Mouse (Mus musculus): ENCODE results near the gene Cdk5rap2. TPM values are rescaled to one million over a fixed set of nuclear protein-coding genes. Genes with fewer than 3 reads are reported as not detected.

The Cdk5rap2 gene
- polyA plus RNA-seq, 1 experiment from 2014 or later = 18.6 TPM

DNA sequence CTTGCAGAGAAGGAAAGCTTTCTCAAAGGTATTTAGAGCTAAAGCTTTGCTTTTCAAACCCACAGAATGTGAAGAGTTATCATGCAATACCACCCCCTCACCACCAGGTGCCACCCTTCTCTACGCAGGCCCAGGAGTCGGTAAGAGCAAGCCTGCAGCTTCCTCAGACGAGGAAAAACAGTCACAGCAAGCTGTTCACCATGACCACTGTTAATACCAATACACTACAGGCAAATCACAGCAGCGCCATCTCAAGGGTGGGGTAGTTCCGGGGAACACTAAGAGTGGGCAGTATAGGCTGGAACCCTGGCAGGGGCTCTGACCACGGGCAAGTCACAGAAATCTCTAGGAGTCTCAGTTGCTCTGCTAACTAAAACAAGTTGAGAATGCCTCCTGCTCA lies 145.0 kb downstream of the Cdk5rap2 start:
- Histone ChIP-seq H3K4me3 (ENCODE audit: inconsistent target) (no peak overlapping the region), H3K79me2 (ENCODE audit: inconsistent target) (no peaks in the 10 kb centered on the region), H3K36me3 (ENCODE audit: inconsistent target) (0 out of 2 replicates have a peak, but pooled peaks cover 9% of the 10 kb centered on the region), H3K27ac (no peak overlapping the region)
- 68% methylated on average over 5 of the region's 6 CpGs for WGBS (ENCODE audit: missing documents)

DNA sequence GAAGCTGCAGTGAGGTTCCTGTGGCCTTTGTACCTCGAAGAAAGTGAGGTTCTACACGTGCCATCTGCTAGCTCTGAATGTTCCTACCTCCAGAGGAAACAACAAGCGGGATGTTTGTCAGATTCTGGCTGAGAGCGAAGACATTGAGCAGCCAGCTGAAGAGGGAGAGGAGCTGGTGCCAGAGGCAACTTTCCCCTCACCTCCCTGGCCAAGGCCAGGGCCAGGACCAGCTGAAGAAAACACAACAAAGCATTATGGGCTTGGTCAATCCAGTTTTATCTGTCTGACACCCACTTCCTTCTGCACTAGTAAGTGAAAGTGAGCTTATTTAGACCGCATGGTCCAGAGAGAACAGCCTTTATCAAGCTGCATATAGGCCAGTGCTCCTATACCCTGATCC lies 147.4 kb downstream of the Cdk5rap2 start:
- WGBS (ENCODE audit: missing documents) = 85% methylated on average over 5 of the region's 5 CpGs
- H3K4me3 ChIP-seq (ENCODE audit: inconsistent target) = no peak overlapping the region
- H3K79me2 ChIP-seq (ENCODE audit: inconsistent target) = no peaks in the 10 kb centered on the region
- 0 out of 2 replicates have a peak, but pooled peaks cover 9% of the 10 kb centered on the region for H3K36me3 ChIP-seq (ENCODE audit: inconsistent target)
- no peak overlapping the region for H3K27ac ChIP-seq

DNA sequence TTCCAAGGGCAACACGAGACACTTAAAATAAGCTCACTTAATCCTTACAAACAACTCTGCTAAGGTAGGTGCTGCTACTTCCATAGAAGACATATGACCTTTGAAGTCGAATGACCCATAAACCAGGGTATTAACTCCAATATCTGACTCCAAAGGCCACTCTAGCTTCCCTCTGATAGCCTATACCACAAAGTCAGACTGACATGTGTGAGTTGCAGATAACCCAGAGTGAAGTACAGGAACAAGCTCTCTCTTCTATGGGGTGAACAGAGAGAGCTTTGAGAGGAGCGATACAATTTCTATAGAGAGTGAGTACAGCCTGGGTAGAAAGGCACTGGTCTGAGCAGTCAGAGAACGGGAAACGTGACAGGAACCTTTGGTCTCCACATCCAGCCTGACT lies 148.9 kb downstream of the Cdk5rap2 start:
- H3K4me3 ChIP-seq (ENCODE audit: inconsistent target) = no peak overlapping the region
- H3K79me2 ChIP-seq (ENCODE audit: inconsistent target) = no peaks in the 10 kb centered on the region
- 0 out of 2 replicates have a peak, but pooled peaks cover 15% of the 10 kb centered on the region for H3K36me3 ChIP-seq (ENCODE audit: inconsistent target)
- H3K27ac ChIP-seq = no peak overlapping the region
- WGBS (ENCODE audit: missing documents) = 94% methylated on average over 5 of the region's 5 CpGs

DNA sequence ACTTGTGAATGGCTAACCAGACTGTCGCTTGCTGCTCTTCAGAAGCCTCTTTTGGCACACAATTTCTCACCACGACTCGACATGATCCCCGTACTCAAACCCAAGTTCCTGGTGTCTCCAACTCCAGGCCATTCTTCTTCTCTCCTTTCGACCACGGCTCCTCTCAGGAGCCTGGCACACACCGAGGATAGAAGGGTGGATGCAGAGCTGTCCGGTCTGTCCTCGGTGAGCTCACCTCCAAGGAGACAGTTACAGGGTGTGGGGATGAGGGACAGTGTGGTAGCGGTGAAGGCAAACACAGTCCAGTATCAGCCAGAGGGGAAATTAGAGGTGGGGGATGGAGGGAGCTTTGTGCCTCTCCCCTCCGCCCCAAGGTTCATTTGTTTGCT lies 149.8 kb downstream of the Cdk5rap2 start:
- Histone ChIP-seq H3K4me3 (ENCODE audit: inconsistent target) (no peak overlapping the region), H3K36me3 (ENCODE audit: inconsistent target) (0 out of 2 replicates have a peak, but pooled peaks cover 15% of the 10 kb centered on the region)
- 95% methylated on average over 10 of the region's 11 CpGs for WGBS (ENCODE audit: missing documents)

DNA sequence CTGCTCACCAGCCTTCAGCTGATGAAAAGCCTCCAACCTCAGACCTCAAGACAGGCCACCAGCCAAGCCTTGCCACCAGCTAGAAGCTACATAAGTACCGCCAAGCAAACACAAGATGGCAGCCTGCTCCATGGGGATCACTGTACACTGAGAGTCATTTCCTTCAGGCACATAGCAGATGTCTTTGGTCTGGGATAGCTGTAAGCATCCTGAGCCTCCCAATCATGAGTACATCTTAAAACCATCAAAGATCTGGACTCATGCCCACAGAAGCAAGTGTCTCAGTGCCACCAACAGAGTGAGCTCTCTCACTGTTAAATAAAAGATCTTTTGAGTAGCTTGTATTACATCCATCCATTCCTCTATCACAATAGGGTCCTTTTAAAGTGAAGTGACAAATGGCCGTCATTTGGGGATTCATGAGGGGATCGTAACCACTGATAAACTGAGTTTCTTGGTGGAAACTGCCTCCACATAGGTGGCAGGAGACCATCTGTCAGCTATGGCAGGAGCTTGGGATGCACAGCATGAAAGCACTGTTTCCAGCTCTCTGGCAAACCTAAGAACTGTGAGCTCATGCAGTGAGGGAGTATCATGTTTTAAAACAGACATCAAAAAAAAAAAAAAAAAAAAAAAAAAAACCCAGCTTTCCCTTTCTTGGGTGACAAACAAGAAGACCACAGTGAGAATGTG lies 150.4 kb downstream of the Cdk5rap2 start:
- Histone ChIP-seq H3K4me3 (ENCODE audit: inconsistent target) (no peak overlapping the region), H3K27ac (no peak overlapping the region), H3K79me2 (ENCODE audit: inconsistent target) (no peaks in the 10 kb centered on the region), H3K36me3 (ENCODE audit: inconsistent target) (0 out of 2 replicates have a peak, but pooled peaks cover 15% of the 10 kb centered on the region)
- WGBS (ENCODE audit: missing documents) = 97% methylated on average over 3 of the region's 3 CpGs

More for the DNA sequence above, 149.8 kb downstream of the Cdk5rap2 start:
- H3K79me2 ChIP-seq (ENCODE audit: inconsistent target) = no peaks in the 10 kb centered on the region
- no peak overlapping the region for H3K27ac ChIP-seq

DNA sequence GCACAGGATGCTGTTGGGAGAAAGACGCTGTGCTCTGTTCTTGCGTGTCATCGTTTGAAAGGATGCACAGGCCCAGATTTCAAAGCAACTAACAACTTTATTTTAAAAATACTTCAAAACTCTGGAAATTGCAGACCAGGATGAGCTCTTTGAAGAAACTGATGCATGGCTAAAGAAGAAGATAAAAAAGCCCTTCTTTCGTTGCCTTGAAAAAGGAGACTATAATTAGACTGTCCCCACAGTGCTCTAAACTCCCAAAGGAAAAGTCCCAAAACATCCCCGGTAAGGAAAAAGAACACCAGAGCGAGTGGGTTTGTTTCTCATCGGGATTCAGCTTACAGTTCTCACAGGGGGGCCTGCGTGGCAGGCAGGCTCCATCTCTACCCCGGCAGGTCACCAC lies 151.4 kb downstream of the Cdk5rap2 start:
- WGBS (ENCODE audit: missing documents) = 93% methylated on average over 9 of the region's 9 CpGs
- no peaks in the 10 kb centered on the region for H3K79me2 ChIP-seq (ENCODE audit: inconsistent target)
- no peak overlapping the region for H3K4me3 ChIP-seq (ENCODE audit: inconsistent target)
- peaks cover 15% of the 10 kb centered on the region; the same call in 1 of the 2 replicates for H3K36me3 ChIP-seq (ENCODE audit: inconsistent target)
- no peak overlapping the region for H3K27ac ChIP-seq

DNA sequence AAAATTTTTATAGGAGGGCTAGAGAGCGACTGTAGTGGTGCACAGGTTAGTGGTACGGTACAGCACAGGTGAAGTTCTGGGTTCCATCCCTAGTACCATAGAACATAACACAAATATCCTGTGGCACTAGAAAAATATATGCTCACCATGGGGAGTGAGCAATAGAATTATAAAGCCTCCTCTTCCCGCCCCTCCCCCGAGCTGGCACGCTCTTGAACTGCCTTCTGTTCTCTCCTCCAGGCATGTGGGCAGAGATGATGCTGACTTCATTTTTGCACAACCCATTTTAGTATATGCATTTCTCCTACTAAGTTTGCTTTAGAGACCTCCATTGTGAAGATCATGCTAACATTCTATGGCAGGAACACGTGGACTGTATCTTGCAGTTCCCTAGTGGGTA lies 152.0 kb downstream of the Cdk5rap2 start:
- no peaks in the 10 kb centered on the region for H3K79me2 ChIP-seq (ENCODE audit: inconsistent target)
- 99% methylated on average over 6 of the region's 6 CpGs for WGBS (ENCODE audit: missing documents)

DNA sequence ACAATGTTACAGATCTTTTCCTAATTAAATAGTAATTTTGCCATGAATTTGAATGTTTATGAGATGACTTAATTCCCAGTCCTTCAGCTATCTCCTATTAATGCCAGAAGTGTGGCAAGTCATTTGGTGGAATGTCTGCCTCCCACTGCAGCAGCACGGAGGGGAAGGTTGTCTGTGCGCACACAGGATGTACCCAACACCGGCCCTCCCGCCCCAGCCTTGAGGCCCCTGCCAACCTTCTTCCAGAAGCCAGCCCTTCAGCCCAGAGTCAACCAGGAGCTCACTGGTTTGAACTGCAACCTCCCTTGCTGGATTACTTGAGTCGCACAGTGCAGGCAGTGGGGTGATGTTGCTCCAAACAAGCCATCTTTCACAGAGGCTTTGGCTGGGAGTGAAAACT lies 158.5 kb downstream of the Cdk5rap2 start:
- Histone ChIP-seq H3K36me3 (ENCODE audit: inconsistent target) (peaks cover 9% of the 10 kb centered on the region; the same call in 1 of the 2 replicates), H3K4me3 (ENCODE audit: inconsistent target) (no peak overlapping the region), H3K27ac (no peak overlapping the region), H3K79me2 (ENCODE audit: inconsistent target) (no peaks in the 10 kb centered on the region)
- 100% methylated on average over 3 of the region's 5 CpGs for WGBS (ENCODE audit: missing documents)

More for the DNA sequence above, 152.0 kb downstream of the Cdk5rap2 start:
- Histone ChIP-seq H3K27ac (no peak overlapping the region), H3K4me3 (ENCODE audit: inconsistent target) (no peak overlapping the region), H3K36me3 (ENCODE audit: inconsistent target) (peaks cover 13% of the 10 kb centered on the region; the same call in 1 of the 2 replicates)

DNA sequence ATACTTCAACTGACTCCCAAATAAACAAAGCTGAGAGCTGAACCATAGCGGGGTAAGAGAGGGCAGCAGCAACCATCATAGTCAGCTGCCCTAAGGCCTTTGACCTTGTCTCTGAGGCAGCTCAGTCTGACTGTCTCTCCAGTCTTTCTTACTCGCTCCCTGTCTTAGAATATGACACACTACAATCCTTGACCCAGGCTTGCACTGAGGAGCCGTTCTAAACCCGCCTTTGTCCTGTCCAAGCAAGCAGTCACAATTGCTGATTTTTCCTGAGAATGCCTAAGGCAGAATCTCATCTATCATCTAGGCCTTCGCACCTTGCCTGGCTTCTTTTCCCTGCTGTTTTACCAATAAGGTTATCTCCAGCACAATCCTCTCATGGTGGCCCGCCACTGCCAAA lies 164.5 kb downstream of the Cdk5rap2 start:
- no peak overlapping the region for H3K4me3 ChIP-seq (ENCODE audit: inconsistent target)
- WGBS (ENCODE audit: missing documents) = 98% methylated on average over 6 of the region's 6 CpGs
- H3K36me3 ChIP-seq (ENCODE audit: inconsistent target) = peaks cover 12% of the 10 kb centered on the region; the same call in 1 of the 2 replicates
- no peak overlapping the region for H3K27ac ChIP-seq
- H3K79me2 ChIP-seq (ENCODE audit: inconsistent target) = no peaks in the 10 kb centered on the region

DNA sequence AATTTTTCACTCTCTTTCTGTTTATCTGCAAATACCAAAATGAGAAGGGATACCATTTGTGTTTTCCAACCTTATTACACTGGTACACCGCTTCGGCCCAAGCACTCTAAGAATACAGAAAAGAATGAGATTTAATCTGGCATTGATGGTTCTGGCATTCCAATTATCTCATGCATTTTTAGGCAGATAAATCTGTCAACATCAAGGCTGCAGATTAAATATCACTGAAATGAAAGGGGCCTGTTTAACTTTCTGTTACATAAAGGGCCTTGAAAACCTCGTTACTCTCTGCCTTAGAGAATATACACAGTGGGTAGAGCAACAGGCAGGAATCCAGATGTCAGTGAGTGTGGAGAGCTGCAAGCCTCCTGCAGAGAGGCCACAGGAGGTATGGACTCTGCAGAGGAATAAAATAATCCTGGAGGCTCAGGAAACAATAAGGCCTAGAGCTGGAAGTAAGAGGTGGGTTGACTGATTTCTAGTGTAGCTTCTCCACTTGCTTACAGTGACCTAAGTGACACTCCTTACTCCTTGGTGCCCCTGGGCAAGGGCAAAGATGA lies 166.6 kb downstream of the Cdk5rap2 start:
- Histone ChIP-seq H3K79me2 (ENCODE audit: inconsistent target) (no peaks in the 10 kb centered on the region), H3K4me3 (ENCODE audit: inconsistent target) (no peak overlapping the region), H3K36me3 (ENCODE audit: inconsistent target) (peaks cover 12% of the 10 kb centered on the region; the same call in 1 of the 2 replicates), H3K27ac (no peak overlapping the region)
- WGBS (ENCODE audit: missing documents) = 100% methylated on average over 3 of the region's 3 CpGs

DNA sequence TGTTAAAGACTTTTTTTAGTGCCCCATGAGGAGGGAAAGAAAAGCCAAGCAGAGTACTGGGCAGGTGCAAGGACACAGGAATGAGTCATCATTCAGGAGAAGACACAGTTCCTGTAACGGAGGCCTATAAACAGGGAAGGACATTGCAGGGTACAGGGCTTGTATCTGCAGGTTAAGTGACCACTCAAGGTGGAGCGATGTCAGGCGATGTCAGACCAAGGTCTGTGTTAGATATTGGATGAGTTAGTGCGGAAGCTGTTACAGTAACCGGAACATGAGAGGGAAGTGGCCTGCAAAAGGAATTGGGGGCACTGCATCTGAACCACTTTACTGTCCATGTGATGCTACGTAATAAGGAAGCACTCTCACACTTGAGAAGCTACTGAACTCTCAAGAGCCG lies 170.5 kb downstream of the Cdk5rap2 start:
- Histone ChIP-seq H3K79me2 (ENCODE audit: inconsistent target) (no peaks in the 10 kb centered on the region), H3K36me3 (ENCODE audit: inconsistent target) (peaks cover 18% of the 10 kb centered on the region; the same call in 1 of the 2 replicates), H3K27ac (no peak overlapping the region), H3K4me3 (ENCODE audit: inconsistent target) (no peak overlapping the region)
- 94% methylated on average over 7 of the region's 7 CpGs for WGBS (ENCODE audit: missing documents)

DNA sequence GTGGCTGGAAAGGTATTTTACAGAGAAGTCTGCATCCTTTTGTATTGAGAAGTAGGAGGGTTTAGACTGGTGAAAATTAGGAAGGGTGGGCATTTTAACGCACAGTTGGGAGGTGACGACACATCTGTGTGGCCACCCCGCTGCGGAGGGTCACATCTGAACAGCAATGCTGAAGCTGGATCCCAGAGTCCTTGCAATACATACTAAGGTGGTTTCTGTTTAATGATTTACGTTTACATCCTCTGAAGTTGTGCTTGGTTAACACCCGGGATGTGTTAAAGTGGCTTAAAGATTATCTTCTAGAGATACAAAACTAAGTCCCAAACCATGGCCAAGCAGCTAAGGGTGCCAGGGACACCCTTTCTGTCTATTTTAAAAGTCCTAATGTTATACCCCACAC lies 171.4 kb downstream of the Cdk5rap2 start:
- Histone ChIP-seq H3K36me3 (ENCODE audit: inconsistent target) (peaks cover 19% of the 10 kb centered on the region; the same call in 1 of the 2 replicates), H3K79me2 (ENCODE audit: inconsistent target) (no peaks in the 10 kb centered on the region), H3K27ac (no peak overlapping the region), H3K4me3 (ENCODE audit: inconsistent target) (no peak overlapping the region)
- 93% methylated on average over 6 of the region's 6 CpGs for WGBS (ENCODE audit: missing documents)

DNA sequence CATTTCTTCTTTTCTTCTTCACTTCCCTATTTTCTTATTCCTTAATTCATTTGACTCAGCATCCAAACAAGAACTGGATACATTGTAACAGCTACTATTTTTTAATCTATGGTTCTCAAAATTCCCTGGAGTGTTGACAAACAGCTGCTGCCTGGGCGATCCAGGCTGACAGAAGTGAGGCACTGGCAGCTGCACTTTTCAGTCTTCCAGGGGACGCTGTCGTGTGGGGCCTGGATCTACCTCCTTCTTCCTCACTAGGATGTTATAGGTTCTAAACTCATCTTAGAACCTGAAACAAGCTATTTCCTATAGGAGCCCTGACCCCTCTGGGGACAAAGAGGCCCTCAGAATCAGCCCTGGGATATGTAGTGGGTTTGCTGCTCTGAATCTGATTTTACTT lies 177.9 kb downstream of the Cdk5rap2 start:
- H3K27ac ChIP-seq = no peak overlapping the region
- no peak overlapping the region for H3K4me3 ChIP-seq (ENCODE audit: inconsistent target)
- WGBS (ENCODE audit: missing documents) = 97% methylated on average over 3 of the region's 3 CpGs
- peaks cover 9% of the 10 kb centered on the region; the same call in 1 of the 2 replicates for H3K36me3 ChIP-seq (ENCODE audit: inconsistent target)
- no peaks in the 10 kb centered on the region for H3K79me2 ChIP-seq (ENCODE audit: inconsistent target)

DNA sequence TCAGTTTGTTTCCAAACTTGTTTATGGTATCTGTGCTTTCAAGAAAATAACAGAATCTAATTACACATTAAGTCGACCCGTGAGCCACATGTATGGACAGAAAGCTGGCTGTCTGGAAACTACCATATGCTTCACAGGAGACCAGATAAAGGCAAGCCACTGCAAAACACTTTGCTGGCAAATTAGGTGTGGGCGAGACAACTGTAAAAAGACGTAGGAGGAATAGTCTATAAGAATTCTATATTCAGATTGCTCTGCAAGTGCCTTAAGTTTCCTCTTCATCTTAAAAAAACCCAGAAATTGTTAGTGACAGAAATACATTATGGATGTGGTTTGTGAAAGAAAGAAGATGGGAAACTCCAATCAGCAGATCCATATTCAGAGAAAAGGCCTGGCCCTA lies 180.4 kb downstream of the Cdk5rap2 start:
- no peak overlapping the region for H3K27ac ChIP-seq
- H3K36me3 ChIP-seq (ENCODE audit: inconsistent target) = peaks cover 4% of the 10 kb centered on the region; the same call in 1 of the 2 replicates
- H3K79me2 ChIP-seq (ENCODE audit: inconsistent target) = no peaks in the 10 kb centered on the region
- 99% methylated on average over 4 of the region's 4 CpGs for WGBS (ENCODE audit: missing documents)
- no peak overlapping the region for H3K4me3 ChIP-seq (ENCODE audit: inconsistent target)

DNA sequence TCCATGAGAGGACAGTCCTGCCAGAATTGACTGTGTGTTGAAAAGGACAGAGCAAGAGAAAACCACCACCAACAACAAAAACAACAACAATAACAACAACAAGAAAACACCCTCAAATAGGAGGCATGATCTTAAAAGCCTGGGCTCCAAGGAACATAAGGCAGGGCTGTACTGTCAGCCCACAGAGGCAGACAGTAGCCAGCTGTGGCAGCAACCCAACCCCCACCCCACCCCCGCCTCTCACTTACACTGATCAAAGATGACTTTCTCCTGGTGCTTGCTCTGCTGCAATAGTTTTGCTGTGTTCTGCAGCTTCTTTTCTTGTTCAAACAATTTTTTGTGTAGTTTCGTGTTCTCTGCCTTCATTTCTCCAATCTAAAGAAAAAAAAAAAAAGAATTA lies 181.9 kb downstream of the Cdk5rap2 start:
- no peaks in the 10 kb centered on the region for H3K79me2 ChIP-seq (ENCODE audit: inconsistent target)
- H3K27ac ChIP-seq = no peak overlapping the region
- no peaks in the 10 kb centered on the region; the same call in 1 of the 2 replicates for H3K36me3 ChIP-seq (ENCODE audit: inconsistent target)
- whole genome bisulfite sequencing (ENCODE audit: missing documents) = 92% methylated on average over 2 of the region's 2 CpGs
- no peak overlapping the region for H3K4me3 ChIP-seq (ENCODE audit: inconsistent target)

Measured in macrophage (primary cell).